Mouse (Mus musculus) liver, embryonic 14.5 days (tissue): ENCODE results near the gene Wdr38. TPM values are rescaled to one million over a fixed set of nuclear protein-coding genes. Genes with fewer than 3 reads are reported as not detected.

Experiments used
- ATAC-seq: fragments of 200-750 bp; cut with Nextera tagmentation; 2 replicates; pipeline ENCODE4 v1.8.0; 2017; ENCODE audit warnings: moderate number of reproducible peaks, mild to moderate bottlenecking, moderate library complexity; ENCODE audit not compliant: insufficient read depth
- DNase-seq, 3 experiments: peaks; one replicate each; pipeline ENCODE4 v3.0.0-alpha.2; 2012 to 2013; ENCODE audit warnings: low read depth in 3 of 3, low spot score in 3 of 3
- H3K27ac ChIP-seq: fragments of 300-500 bp; sonication (generic); 2 replicates; pipeline ENCODE4 v1.5.1; 2014; ENCODE audit warnings: moderate library complexity, mild to moderate bottlenecking, control low read depth, inconsistent platforms
- H3K27me3 ChIP-seq: fragments of 300-500 bp; sonication (generic); 2 replicates; pipeline ENCODE4 v1.6.1; 2014; ENCODE audit warnings: mild to moderate bottlenecking, low read length, moderate library complexity; ENCODE audit not compliant: control insufficient read depth, insufficient read depth
- H3K36me3 ChIP-seq: fragments of 300-500 bp; sonication (generic); replicated peaks from 2 replicates; pipeline ENCODE4 v1.6.1; 2014; ENCODE audit warnings: low read depth; ENCODE audit not compliant: control insufficient read depth, insufficient read depth
- H3K4me1 ChIP-seq, 2 experiments: fragments of 200-500 bp in 1 of 2; fragments of 300-500 bp in 1 of 2; sonication (generic) in 1 of 2; replicated peaks; 2 replicates each; pipeline ENCODE4 v1.6.1; 2012 to 2014; ENCODE audit warnings: antibody characterized with exemption in 1 of 2, inconsistent platforms in 1 of 2, low read length in 1 of 2; ENCODE audit not compliant: control insufficient read depth in 2 of 2, insufficient read depth in 2 of 2
- H3K4me2 ChIP-seq: fragments of 300-500 bp; sonication (generic); 2 replicates; pipeline ENCODE4 v1.6.1; 2014; ENCODE audit warnings: low read depth, mild to moderate bottlenecking, control low read depth, moderate library complexity
- H3K4me3 ChIP-seq, 2 experiments: fragments of 200-500 bp in 1 of 2; fragments of 300-500 bp in 1 of 2; sonication (generic) in 1 of 2; 2 replicates each; pipeline ENCODE4 v1.5.1; 2012 to 2014; ENCODE audit warnings: low read depth in 2 of 2, low read length in 2 of 2, mild to moderate bottlenecking in 2 of 2, control low read depth in 1 of 2, inconsistent platforms in 1 of 2, moderate library complexity in 1 of 2; ENCODE audit not compliant: insufficient read depth in 1 of 2
- H3K9ac ChIP-seq: fragments of 300-500 bp; sonication (generic); replicated peaks from 2 replicates; pipeline ENCODE4 v1.6.1; 2014; ENCODE audit warnings: mild to moderate bottlenecking, control low read depth, moderate library complexity
- H3K9me3 ChIP-seq: fragments of 300-500 bp; sonication (generic); 2 replicates; pipeline ENCODE4 v1.6.1; 2016; ENCODE audit warnings: low read length, mixed read lengths; ENCODE audit not compliant: control insufficient read depth
- CTCF ChIP-seq: IDR thresholded peaks from 2 replicates; pipeline ENCODE4 v1.5.1; 2016; ENCODE audit warnings: antibody characterized with exemption, low read depth, control low read depth
- EP300 ChIP-seq: IDR thresholded peaks from 2 replicates; pipeline ENCODE4 v1.6.1; 2016; ENCODE audit warnings: antibody characterized with exemption, low read depth
- WGBS: fragments of 180-500 bp; shearing (Covaris S2); extraction: QIAGEN DNeasy Blood & Tissue Kit; methylation state at CpG from one replicate; pipeline ENCODE4 v1.1.7; 2014; ENCODE audit not compliant: insufficient replicate concordance; 5-methylcytosine and 5-hydroxymethylcytosine counted together
- polyA plus RNA-seq, 2 experiments: library from polyadenylated mRNA; depleted of rRNA in 1 of 2; stranded (reverse) in 1 of 2; unstranded in 1 of 2; fragments of >200 nt; fragmentation: Nextera tagmentation in 1 of 2; extraction: Ambion mirVana in 1 of 2; gene quantifications; 2 replicates each; pipeline versions ENCODE4 v1.2.1 to v1.2.3; 2012 to 2014

Gene Wdr38
- polyA plus RNA-seq, 2 experiments: 0.42 to 0.58 TPM

DNA sequence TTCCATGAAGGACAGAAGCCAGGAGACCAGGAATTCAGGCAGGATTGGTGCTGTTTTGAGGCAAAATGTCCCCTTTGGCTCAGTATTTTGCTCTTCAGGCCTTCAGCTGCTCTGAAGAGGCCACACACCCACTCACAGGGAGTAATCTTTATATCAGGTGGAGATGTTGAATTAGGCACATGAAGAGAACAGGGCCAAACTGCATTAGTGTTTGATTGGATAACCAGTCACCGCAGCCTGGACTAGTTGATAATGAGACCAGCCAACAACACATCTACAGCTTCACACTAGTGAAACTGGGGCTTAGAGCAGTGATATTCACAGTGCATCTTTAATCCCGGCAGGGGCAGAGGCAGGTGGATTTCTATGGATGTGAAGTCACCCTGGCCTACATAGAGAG is 8.3 kb upstream of the Wdr38 start:
- H3K4me1 ChIP-seq: peaks cover 13 to 22% of the 10 kb centered on the region in 2 experiments
- peak overlapping the region; percentile 31 for H3K4me2 ChIP-seq
- H3K4me3 ChIP-seq: no peak overlapping the region
- no peaks in the 10 kb centered on the region for H3K9me3 ChIP-seq
- WGBS: 38% methylated on average over 2 of the region's 2 CpGs
- peak overlapping the region; percentile 58 for H3K27ac ChIP-seq
- DNase-seq (peak in 2 of 3 experiments; percentile 56 to 58), ATAC-seq (peak; percentile 89)
- no peaks in the 10 kb centered on the region for H3K36me3 ChIP-seq
- no peaks in the 10 kb centered on the region for H3K27me3 ChIP-seq
- H3K9ac ChIP-seq: 0 out of 2 replicates have a peak overlapping the region, but pooled peaks have one; percentile 24
- TF ChIP-seq EP300 (peak; percentile 81), CTCF (no peak)

DNA sequence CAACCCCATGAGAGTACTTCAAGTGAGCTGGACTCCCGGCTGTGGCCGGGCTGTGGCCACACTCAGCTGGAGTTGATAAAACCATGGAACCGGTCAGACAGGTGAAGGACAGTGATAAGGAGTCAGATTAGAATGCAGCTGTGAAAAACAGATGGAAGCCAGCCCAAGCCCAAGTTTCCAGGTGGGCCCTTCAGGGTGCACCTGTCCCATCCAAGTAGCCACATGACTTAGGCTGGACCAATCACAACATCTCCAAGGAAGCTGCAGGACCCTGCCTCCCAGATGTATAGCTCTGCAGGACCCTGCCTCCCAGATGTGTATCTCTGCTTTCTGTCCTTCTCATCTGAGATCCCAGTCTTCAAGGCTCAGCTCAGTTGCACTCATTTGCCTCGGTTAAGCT is 5.3 kb upstream of the Wdr38 start:
- WGBS: 34% methylated on average over 4 of the region's 4 CpGs
- Histone ChIP-seq H3K36me3 (no peaks in the 10 kb centered on the region), H3K4me2 (no peak overlapping the region), H3K4me1 (peaks cover 13 to 22% of the 10 kb centered on the region in 2 experiments), H3K4me3 (no peak overlapping the region), H3K9ac (no peak overlapping the region), H3K27me3 (no peaks in the 10 kb centered on the region), H3K27ac (no peak overlapping the region), H3K9me3 (no peaks in the 10 kb centered on the region)
- TF ChIP-seq CTCF (no peak), EP300 (no peak)
- ATAC-seq: no peak
- DNase-seq: no peak

DNA sequence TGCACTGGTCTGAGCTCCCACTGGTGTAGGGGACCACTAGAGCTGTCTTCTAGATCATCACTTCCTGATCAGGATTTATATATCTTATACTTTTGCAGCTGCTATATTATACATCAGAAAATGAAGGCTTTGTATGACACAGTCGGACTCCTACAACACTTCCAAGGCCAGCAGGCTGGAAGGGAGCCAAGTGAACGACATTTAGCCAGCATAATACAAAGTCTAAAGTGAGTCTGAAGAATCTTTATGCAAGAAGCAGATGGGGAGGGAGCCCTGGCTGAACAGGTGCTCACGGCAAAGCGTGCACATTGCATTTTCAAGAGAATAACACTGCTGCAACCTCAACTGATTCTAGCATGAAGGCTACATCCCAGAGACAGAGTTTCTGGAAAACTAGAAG is 4.8 kb upstream of the Wdr38 start:
- 64% methylated on average over 4 of the region's 4 CpGs for WGBS
- Histone ChIP-seq H3K4me2 (no peak overlapping the region), H3K36me3 (no peaks in the 10 kb centered on the region), H3K27ac (no peak overlapping the region), H3K27me3 (no peaks in the 10 kb centered on the region), H3K4me3 (no peak overlapping the region), H3K9me3 (no peaks in the 10 kb centered on the region), H3K9ac (no peak overlapping the region), H3K4me1 (peaks cover 11 to 25% of the 10 kb centered on the region in 2 experiments)
- DNase-seq: no peak
- TF ChIP-seq CTCF: no peak
- no peak for TF ChIP-seq EP300
- no peak for ATAC-seq

DNA sequence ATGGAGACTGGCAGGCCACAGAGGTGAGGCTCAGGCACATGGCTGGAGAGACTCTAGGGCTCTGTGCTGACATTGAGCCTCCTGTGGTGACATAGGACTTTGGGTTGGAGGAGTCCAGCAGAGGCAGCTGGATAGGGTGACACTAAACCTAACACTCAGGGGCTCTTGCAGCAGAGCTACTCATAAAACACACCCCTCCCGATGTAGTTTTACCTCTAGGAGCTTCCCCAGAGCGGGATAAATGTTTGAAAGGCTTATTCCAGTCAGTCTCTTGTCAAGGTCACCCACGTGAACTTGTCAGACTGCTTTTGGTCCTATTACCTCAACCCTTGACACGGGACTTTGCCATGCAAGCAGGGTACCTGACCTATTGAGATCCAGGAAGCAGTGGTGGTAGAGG is 2.1 kb downstream of the Wdr38 start:
- peaks cover 13 to 28% of the 10 kb centered on the region in 2 experiments for H3K4me1 ChIP-seq
- 39% methylated on average over 4 of the region's 4 CpGs for WGBS
- H3K4me3 ChIP-seq: no peak overlapping the region
- H3K27ac ChIP-seq: no peak overlapping the region
- no peaks in the 10 kb centered on the region for H3K27me3 ChIP-seq
- H3K9me3 ChIP-seq: no peaks in the 10 kb centered on the region
- TF ChIP-seq EP300: no peak
- no peak for TF ChIP-seq CTCF
- H3K4me2 ChIP-seq: no peak overlapping the region
- peaks cover 35% of the 10 kb centered on the region for H3K36me3 ChIP-seq
- DNase-seq: no peak
- H3K9ac ChIP-seq: no peak overlapping the region
- no peak for ATAC-seq

DNA sequence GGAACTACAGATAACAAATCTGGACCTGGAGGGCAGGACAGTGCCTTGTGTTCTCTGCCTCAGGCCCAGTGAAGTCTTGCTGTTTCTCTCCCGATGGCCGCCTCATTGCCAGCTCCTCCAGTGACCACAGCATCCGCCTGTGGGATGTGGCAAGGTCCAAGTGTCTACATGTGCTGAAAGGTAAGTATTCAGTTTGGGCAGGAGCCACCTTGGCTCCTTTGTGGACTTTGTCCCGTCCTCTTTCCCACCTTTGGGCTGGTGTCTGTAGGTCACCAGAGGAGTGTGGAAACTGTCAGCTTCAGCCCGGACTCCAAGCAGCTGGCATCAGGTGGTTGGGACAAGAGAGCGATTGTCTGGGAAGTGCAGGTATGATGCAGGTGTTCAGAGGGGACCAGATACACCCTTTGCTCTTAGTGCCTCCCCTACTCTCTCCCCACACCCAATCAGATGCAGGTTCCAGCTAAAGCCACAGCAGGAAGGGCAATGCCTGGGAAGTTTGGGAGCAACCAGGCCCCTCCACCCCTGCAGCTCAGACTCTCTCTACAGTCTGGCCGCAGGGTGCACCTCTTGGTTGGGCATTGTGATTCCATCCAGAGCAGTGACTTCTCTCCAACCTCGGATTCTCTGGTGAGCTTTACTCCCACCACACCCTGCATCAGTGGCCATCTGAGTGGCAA is 2.8 kb downstream of the Wdr38 start:
- peaks cover 35% of the 10 kb centered on the region for H3K36me3 ChIP-seq
- H3K9me3 ChIP-seq: no peaks in the 10 kb centered on the region
- H3K4me1 ChIP-seq: peaks cover 13 to 29% of the 10 kb centered on the region in 2 experiments
- DNase-seq (no peak), ATAC-seq (no peak)
- WGBS: 64% methylated on average over 8 of the region's 8 CpGs
- H3K27me3 ChIP-seq: no peaks in the 10 kb centered on the region
- no peak overlapping the region for H3K27ac ChIP-seq
- TF ChIP-seq EP300 (no peak), CTCF (no peak)
- H3K4me2 ChIP-seq: no peak overlapping the region
- H3K9ac ChIP-seq: no peak overlapping the region
- no peak overlapping the region for H3K4me3 ChIP-seq
